Mouse (Mus musculus) lung, postnatal 10 days (tissue): ENCODE data around the gene Olfr477.
"Not testable (repeated sequence)": the region's sequence is repeated elsewhere in the genome, so short reads cannot be mapped to it uniquely, and the experiment has no call there.

Experiments used
- DNase-seq: peaks from one replicate; pipeline ENCODE4 v3.0.0; 2021

Olfr477 gene

GRCm38 (mm10) chr7:107986393-107986792 lies at the start of gene Olfr477:
Gene Olfr477 (plus strand): TSS chr7:107986693.
- no peak for DNase-seq

- DNase-seq, result not testable (repeated sequence)
Observed at GRCm38 (mm10) chr7:107952539-107952938, 34.0 kb upstream of the Olfr477 start.

DNA sequence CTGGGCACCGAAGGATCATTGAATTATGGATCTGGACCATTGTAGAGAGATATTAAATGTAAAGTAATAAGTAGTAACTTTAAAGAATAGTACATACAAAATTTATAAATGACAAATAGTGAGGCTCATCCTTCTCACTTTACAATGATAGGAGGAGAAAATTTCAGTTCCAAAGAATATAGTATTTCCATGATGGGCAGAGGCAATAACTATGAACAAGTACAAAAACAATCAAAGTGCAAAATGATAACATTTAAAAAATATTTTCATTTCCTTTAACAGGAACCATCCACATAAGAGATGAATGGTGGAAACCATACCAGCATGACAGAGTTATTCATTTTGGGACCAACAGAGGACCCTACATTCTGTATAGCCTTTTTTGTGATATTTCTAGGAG lies 32.1 kb upstream of the Olfr477 start, which contains the start of gene Olfr474:
TSS of gene Olfr474 (plus strand) at position 301 of the 400 bp plus-strand sequence.
- no peak for DNase-seq

GRCm38 (mm10) chr7:107964503-107964902 lies 22.0 kb upstream of the Olfr477 start, which contains the start of gene Olfr476:
Gene Olfr476 (plus strand): TSS chr7:107964803.
- no peak for DNase-seq

GRCm38 (mm10) chr7:108014256-108014655 lies 27.8 kb downstream of the Olfr477 start:
- not testable (repeated sequence) for DNase-seq

- DNase-seq, result no peak
Observed at GRCm38 (mm10) chr7:108033889-108034288, 47.4 kb downstream of the Olfr477 start, which contains the start of gene Olfr478. Gene Olfr478 (minus strand): TSS chr7:108033989.
